Mouse (Mus musculus) heart, embryonic 15.5 days (tissue): ENCODE data around the gene Tmub1. TPM values are rescaled to one million over a fixed set of nuclear protein-coding genes. Genes with fewer than 3 reads are reported as not detected.

ENCODE experiments used
- ATAC-seq: fragments of 200-750 bp; cut with Nextera tagmentation; replicated peaks from 2 replicates; pipeline ENCODE4 v1.8.0; 2017; ENCODE audit warnings: low read depth, moderate TSS enrichment; ENCODE audit not compliant: insufficient number of reproducible peaks, insufficient read depth, low FRiP score
- H3K27ac ChIP-seq: fragments of 300-500 bp; sonication (generic); 2 replicates; pipeline ENCODE4 v1.5.1; 2015; ENCODE audit warnings: mild to moderate bottlenecking, inconsistent platforms
- H3K27me3 ChIP-seq: fragments of 300-500 bp; sonication (generic); 2 replicates; pipeline ENCODE4 v1.6.1; 2015; ENCODE audit warnings: inconsistent platforms
- H3K36me3 ChIP-seq: fragments of 300-500 bp; sonication (generic); 2 replicates; pipeline ENCODE4 v1.6.1; 2015; ENCODE audit warnings: mild to moderate bottlenecking, inconsistent platforms
- H3K4me1 ChIP-seq: fragments of 300-500 bp; sonication (generic); replicated peaks from 2 replicates; pipeline ENCODE4 v1.6.1; 2015; ENCODE audit warnings: inconsistent platforms
- H3K4me2 ChIP-seq: fragments of 300-500 bp; sonication (generic); 2 replicates; pipeline ENCODE4 v1.6.1; 2015; ENCODE audit warnings: inconsistent platforms, mild to moderate bottlenecking, moderate library complexity
- H3K4me3 ChIP-seq: fragments of 300-500 bp; sonication (generic); 2 replicates; pipeline ENCODE4 v1.5.1; 2015; ENCODE audit warnings: mild to moderate bottlenecking, inconsistent platforms
- H3K9ac ChIP-seq: fragments of 300-500 bp; sonication (generic); 2 replicates; pipeline ENCODE4 v1.6.1; 2015; ENCODE audit warnings: mild to moderate bottlenecking, inconsistent platforms
- H3K9me3 ChIP-seq: fragments of 300-500 bp; sonication (generic); replicated peaks from 2 replicates; pipeline ENCODE4 v1.6.1; 2016; ENCODE audit warnings: inconsistent platforms
- WGBS: fragments of 180-500 bp; shearing (Covaris S2); methylation state at CpG from one replicate; pipeline ENCODE4 v1.1.7; 2015; ENCODE audit warnings: mixed read lengths; 5-methylcytosine and 5-hydroxymethylcytosine counted together
- polyA plus RNA-seq: library from polyadenylated mRNA; unstranded; fragments of >200 nt; fragmentation: Nextera tagmentation; extraction: Ambion mirVana; gene quantifications from 2 replicates; pipeline ENCODE4 v1.2.1, GENCODE M21; 2015

Tmub1 gene
- polyA plus RNA-seq, 1 experiment from 2014 or later, result 17.0 TPM

DNA sequence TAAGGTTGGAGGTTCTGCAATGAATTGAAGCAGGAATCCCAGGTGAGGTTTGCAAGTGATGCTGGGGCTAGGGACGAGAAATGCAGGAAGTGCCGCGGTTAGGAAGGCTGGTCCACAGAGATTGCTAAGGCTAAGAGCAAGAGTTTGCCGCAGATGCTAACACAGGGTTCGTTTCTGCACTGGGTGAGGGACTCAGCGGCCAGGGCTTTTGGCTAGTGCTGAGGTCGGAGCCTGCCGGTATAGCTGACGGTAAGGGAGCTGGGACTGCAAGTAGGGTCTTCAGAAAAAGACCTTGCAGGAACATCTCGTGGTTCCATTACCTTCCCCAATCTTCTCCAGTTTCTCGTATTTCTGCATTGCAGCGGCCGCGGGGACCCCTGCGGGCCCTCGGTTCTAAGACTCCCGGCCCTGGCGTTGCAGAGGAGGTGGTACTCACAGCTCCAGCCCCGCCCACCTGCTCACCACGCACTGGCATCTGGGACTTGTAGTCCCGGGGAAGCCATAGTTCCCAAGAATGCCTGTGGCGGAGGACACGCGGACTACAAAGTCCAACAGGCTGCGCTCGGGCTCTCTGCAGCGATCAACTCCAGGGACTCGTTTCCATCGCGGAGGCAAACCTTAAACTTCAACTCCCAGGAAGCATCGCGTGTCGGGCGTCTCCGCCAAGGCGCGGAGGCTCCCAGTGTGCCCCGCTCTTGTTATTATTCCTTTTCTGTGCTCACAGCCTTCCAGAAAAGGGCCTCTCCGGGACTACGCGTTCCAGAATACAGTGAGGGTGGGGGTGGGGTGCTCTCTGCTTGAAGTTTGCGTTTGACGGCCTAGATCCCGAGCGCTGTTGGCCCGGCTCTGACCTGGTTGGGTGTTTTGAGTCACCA, 24.3 kb downstream of the Tmub1 start, which contains the start of the genes Cdk5 and Slc4a2:
TSS of gene Cdk5 (minus strand) at position 402 of the 875 bp plus-strand sequence.
TSS of gene Slc4a2 (plus strand) at position 709 of the 875 bp plus-strand sequence.
- H3K36me3 ChIP-seq, result peaks cover 12% of the 10 kb centered on the region; the same call in 1 of the 2 replicates
- peak within 1 kb of the TSS; percentile 74 for H3K9ac ChIP-seq

DNA sequence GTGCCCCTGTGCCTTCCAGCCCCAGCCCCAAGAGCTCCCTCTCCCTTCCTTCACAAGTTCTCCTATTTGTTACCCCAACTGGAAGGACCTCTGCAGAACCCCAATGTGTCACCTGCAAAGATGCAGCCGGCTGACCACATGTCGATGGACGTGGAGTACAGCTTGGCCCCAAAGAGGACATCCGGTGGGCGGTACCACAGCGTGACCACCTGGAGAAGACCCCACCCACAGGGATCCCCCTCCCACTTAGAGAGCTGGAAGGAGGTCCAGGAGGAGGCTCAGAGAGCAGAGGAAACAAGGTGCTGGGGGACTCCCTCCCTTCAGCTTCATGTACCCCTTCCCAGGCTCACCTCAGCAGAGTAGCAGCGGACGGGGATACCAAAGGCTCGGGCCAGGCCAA, 27.3 kb downstream of the Tmub1 start:
- H3K4me3 ChIP-seq, result no peak overlapping the region
- H3K36me3 ChIP-seq, result peaks cover 12% of the 10 kb centered on the region; the same call in 1 of the 2 replicates
- peaks cover under 1% of the 10 kb centered on the region; the same call in 1 of the 2 replicates for H3K27me3 ChIP-seq
- no peak overlapping the region for H3K9ac ChIP-seq
- 85% methylated on average over 9 of the region's 9 CpGs for WGBS
- H3K27ac ChIP-seq, result no peak overlapping the region
- ATAC-seq, result no peak
- no peak overlapping the region for H3K4me2 ChIP-seq
- H3K9me3 ChIP-seq, result no peaks in the 10 kb centered on the region
- H3K4me1 ChIP-seq, result peaks cover 26% of the 10 kb centered on the region

More for the DNA sequence above, 24.3 kb downstream of the Tmub1 start, which contains the start of the genes Cdk5 and Slc4a2:
- Histone ChIP-seq H3K4me1 (peaks cover 46% of the 10 kb centered on the region), H3K4me3 (peak within 1 kb of the TSS; percentile 82), H3K4me2 (peak within 1 kb of the TSS; percentile 87), H3K27ac (peak within 1 kb of the TSS; percentile 95), H3K27me3 (no peaks in the 10 kb centered on the region), H3K9me3 (no peaks in the 10 kb centered on the region)
- peak; percentile 88 for ATAC-seq
- under 1% methylated on average over 46 of the region's 46 CpGs for WGBS

DNA sequence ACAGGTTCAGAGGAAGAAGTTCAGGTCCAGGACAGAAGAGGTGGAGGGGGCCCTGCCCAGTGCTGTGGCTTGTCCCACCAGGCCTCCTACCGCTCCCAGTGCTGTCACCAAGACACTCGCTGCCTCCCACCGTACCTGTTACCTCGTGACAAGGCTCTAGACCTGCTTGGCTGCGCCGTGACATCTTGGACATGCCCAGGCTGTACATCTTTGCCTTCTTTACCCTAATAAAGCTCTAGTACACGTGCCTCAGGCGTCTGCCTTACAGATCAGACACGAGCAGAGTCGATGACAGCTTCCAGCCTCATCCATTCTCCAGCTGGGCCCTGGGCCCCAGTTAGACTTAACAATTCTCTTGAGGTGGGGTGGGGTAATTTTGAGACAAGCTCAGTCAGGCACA, 30.1 kb downstream of the Tmub1 start:
- H3K4me3 ChIP-seq, result no peak overlapping the region
- H3K36me3 ChIP-seq, result peaks cover 12% of the 10 kb centered on the region; the same call in 1 of the 2 replicates
- no peak overlapping the region for H3K4me2 ChIP-seq
- no peak overlapping the region for H3K9ac ChIP-seq
- H3K27me3 ChIP-seq, result peaks cover 22% of the 10 kb centered on the region
- no peaks in the 10 kb centered on the region for H3K9me3 ChIP-seq
- no peak for ATAC-seq
- H3K4me1 ChIP-seq, result peaks cover 21% of the 10 kb centered on the region
- H3K27ac ChIP-seq, result no peak overlapping the region
- WGBS, result 81% methylated on average over 10 of the region's 10 CpGs

DNA sequence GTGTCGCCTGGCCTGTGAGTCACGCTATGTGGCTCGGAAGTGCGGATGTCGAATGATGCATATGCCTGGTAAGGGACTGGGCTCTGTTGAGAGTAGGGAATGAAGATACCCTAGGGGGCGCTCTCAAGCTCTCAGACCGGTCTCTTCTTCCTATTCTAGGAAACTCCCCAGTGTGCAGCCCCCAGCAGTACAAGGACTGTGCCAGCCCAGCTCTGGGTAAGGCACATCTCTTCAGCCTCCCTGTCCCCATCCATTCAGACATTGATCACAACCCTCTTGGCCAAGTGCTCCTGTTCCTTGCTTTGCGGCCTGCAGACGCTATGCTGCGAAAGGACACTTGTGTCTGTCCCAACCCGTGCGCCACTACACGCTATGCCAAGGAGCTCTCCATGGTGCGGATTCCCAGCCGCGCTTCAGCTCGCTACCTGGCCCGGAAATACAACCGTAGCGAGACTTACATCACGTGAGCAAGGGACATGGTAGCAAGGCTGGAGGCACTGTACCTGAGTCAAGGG, 31.4 kb downstream of the Tmub1 start:
- H3K9ac ChIP-seq, result no peak overlapping the region
- peaks cover 23% of the 10 kb centered on the region for H3K27me3 ChIP-seq
- ATAC-seq, result peak; percentile 43
- WGBS, result 3% methylated on average over 21 of the region's 21 CpGs
- H3K9me3 ChIP-seq, result no peaks in the 10 kb centered on the region
- peaks cover 17% of the 10 kb centered on the region; the same call in 1 of the 2 replicates for H3K4me1 ChIP-seq
- H3K27ac ChIP-seq, result no peak overlapping the region
- H3K36me3 ChIP-seq, result peaks cover 12% of the 10 kb centered on the region; the same call in 1 of the 2 replicates
- H3K4me3 ChIP-seq, result no peak overlapping the region
- peak overlapping the region; percentile 18; the same call in 1 of the 2 replicates for H3K4me2 ChIP-seq

DNA sequence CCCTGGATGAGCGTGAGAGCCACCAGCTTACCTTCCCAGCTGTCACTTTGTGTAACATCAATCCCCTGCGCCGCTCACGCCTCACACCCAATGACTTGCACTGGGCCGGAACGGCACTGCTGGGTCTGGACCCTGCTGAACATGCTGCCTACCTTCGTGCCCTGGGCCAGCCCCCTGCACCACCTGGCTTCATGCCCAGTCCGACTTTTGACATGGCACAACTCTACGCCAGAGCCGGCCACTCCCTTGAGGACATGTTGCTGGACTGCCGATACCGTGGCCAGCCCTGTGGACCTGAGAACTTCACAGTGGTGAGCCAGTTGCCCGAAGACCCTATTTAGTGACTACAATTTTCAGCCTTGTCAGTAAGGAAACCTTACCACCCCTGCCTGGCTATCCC, 33.7 kb downstream of the Tmub1 start:
- H3K27ac ChIP-seq, result no peak overlapping the region
- H3K36me3 ChIP-seq, result peaks cover 3% of the 10 kb centered on the region; the same call in 1 of the 2 replicates
- H3K4me2 ChIP-seq, result no peak overlapping the region
- ATAC-seq, result no peak
- H3K4me3 ChIP-seq, result no peak overlapping the region
- no peak overlapping the region for H3K9ac ChIP-seq
- H3K27me3 ChIP-seq, result peaks cover 23% of the 10 kb centered on the region
- peaks cover 17% of the 10 kb centered on the region; the same call in 1 of the 2 replicates for H3K4me1 ChIP-seq
- 75% methylated on average over 13 of the region's 13 CpGs for WGBS
- H3K9me3 ChIP-seq, result no peaks in the 10 kb centered on the region

DNA sequence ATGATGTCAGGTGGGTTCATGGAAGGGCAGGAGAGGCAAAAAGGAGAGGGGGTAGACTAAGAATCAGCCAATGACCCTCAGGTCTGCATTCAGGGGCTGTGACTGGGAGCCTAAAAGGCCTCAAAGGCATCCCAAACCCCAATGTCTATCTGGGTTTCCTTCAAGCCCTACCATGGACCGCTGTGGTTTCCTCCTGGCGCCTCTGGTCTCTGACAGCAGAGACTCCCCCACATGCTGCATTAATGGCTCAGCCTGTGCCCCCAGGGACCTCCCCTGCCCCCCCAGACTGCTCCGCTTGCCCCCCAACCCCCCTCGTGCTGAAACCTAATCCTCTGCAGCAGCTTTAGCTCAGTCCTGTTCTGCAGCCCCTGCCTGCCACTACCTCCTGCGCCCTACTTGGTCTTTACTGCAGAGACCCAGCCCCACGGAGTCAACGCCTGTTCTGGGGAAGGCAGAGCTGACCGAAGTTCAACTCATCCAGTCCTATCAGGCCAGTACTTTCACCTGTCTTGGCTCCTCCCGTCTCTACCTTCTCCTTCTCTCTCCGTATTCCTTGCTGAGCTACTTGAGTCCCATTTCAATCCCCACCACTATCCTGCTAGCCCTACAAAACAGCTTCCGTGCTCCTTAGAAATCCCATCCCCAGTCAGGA, 34.5 kb downstream of the Tmub1 start, which contains the start of gene Asic3:
TSS of gene Asic3 (plus strand) at position 351 of the 652 bp plus-strand sequence.
- 34% methylated on average over 11 of the region's 11 CpGs for WGBS

DNA sequence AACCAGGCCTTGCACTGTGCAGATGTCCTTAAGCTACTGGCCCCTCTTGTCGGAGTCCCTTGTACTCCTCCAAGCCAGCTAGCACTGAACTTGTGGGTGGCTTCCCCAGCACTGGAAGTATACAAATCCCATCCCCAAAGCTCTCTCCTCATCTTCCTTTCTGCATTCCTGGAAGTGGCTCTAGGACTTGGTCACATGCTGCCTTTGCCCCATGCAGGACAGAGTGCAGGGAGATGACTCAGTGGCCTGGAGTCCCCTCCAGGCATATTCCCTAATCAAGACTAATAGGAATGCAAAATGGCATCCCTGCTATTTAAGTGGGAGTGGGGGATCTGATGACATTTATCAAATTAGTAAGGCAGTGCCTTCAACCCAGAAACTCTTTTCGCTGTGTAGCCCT, 35.6 kb downstream of the Tmub1 start:
- H3K4me1 ChIP-seq, result peaks cover 20% of the 10 kb centered on the region; the same call in 1 of the 2 replicates
- no peak for ATAC-seq
- peaks cover 23% of the 10 kb centered on the region for H3K27me3 ChIP-seq
- WGBS, result 70% methylated on average over 2 of the region's 2 CpGs
- H3K9me3 ChIP-seq, result no peaks in the 10 kb centered on the region
- H3K4me2 ChIP-seq, result no peak overlapping the region
- H3K36me3 ChIP-seq, result 0 out of 2 replicates have a peak, but pooled peaks cover 6% of the 10 kb centered on the region
- H3K9ac ChIP-seq, result no peak overlapping the region
- no peak overlapping the region for H3K27ac ChIP-seq
- H3K4me3 ChIP-seq, result no peak overlapping the region

More for the DNA sequence above, 34.5 kb downstream of the Tmub1 start, which contains the start of gene Asic3:
- H3K4me1 ChIP-seq, result peaks cover 20% of the 10 kb centered on the region; the same call in 1 of the 2 replicates
- H3K9ac ChIP-seq, result no peak within 1 kb of the TSS
- H3K36me3 ChIP-seq, result 0 out of 2 replicates have a peak, but pooled peaks cover 3% of the 10 kb centered on the region
- no peaks in the 10 kb centered on the region for H3K9me3 ChIP-seq
- no peak within 1 kb of the TSS for H3K27ac ChIP-seq
- H3K4me2 ChIP-seq, result no peak within 1 kb of the TSS
- peaks cover 23% of the 10 kb centered on the region for H3K27me3 ChIP-seq
- no peak for ATAC-seq
- no peak within 1 kb of the TSS for H3K4me3 ChIP-seq

DNA sequence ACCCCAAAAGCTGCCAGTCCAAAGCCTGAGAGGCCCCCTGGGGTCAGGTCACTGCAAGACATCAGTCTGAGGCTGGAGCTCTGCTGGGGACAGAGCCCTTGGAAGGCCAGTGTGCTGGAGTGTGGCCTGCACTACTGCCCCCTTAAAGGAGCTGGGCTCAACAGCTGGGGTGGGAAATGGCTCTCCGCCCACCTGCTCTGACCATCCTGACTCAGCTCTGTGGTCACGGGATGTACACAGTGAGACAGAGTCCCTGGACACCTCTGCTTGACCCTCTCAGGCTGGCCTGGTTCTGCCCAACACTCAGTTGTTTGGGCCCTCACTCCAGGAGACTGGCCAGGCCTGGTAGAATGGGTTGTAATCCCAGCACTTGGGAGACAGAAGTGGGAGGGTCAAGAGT, 38.2 kb downstream of the Tmub1 start:
- H3K27ac ChIP-seq, result no peak overlapping the region
- H3K9ac ChIP-seq, result no peak overlapping the region
- H3K4me1 ChIP-seq, result peaks cover 11% of the 10 kb centered on the region; the same call in 1 of the 2 replicates
- no peak overlapping the region for H3K4me3 ChIP-seq
- WGBS, result 90% methylated on average over 2 of the region's 2 CpGs
- H3K36me3 ChIP-seq, result peaks cover 8% of the 10 kb centered on the region; the same call in 1 of the 2 replicates
- no peak overlapping the region for H3K4me2 ChIP-seq
- no peak for ATAC-seq
- peaks cover 14% of the 10 kb centered on the region for H3K27me3 ChIP-seq
- H3K9me3 ChIP-seq, result no peaks in the 10 kb centered on the region

DNA sequence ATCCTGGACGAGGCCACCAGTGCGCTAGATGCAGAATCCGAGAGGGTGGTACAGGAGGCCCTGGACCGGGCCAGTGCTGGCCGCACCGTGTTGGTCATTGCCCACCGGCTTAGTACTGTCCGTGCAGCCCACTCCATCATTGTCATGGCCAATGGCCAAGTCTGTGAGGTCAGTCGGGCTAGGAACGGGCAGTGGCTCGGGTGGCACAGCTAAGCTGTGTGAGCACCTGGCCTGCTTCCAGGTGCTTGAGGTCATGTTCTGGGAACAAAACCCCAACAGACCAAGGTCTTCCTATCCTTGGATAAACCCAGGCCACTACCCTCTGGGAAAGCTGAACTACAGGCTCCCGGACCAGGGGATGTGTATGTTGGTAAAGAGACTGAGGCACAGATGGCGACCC, 39.0 kb downstream of the Tmub1 start:
- Histone ChIP-seq H3K36me3 (peaks cover 13% of the 10 kb centered on the region; the same call in 1 of the 2 replicates), H3K4me3 (no peak overlapping the region), H3K4me2 (no peak overlapping the region), H3K9ac (no peak overlapping the region), H3K27me3 (peaks cover 6% of the 10 kb centered on the region), H3K9me3 (no peaks in the 10 kb centered on the region), H3K4me1 (peaks cover 8% of the 10 kb centered on the region; the same call in 1 of the 2 replicates), H3K27ac (no peak overlapping the region)
- ATAC-seq, result no peak
- WGBS, result 81% methylated on average over 13 of the region's 13 CpGs

DNA sequence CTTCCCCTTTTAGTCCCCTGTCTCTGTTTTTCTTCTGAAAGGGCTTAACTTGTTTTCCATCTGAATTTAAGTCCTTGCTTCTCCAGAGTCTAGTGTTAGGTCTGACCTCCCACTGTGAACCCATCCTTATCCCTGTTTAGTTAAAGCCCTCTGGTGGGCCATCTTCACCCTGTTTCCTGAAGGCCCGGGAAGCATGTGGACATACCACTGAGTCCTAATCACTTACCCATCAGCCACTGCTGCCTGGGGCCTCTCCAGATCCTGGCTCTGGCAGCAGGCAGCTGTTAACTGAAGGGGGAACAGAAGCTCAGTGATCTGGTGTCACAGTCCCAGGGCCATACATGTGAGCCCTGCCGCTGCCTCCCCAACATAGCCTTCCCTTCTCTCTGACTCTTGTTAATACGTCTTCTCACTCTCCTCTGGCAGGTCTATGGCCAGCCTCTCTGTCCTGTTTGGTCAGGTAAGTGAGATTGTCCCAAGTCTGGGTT, 42.2 kb downstream of the Tmub1 start:
- H3K4me3 ChIP-seq, result no peak overlapping the region
- H3K27ac ChIP-seq, result no peak overlapping the region
- peaks cover 23% of the 10 kb centered on the region for H3K36me3 ChIP-seq
- H3K9ac ChIP-seq, result no peak overlapping the region
- H3K4me1 ChIP-seq, result peaks cover 8% of the 10 kb centered on the region
- no peaks in the 10 kb centered on the region for H3K9me3 ChIP-seq
- ATAC-seq, result no peak
- no peaks in the 10 kb centered on the region for H3K27me3 ChIP-seq
- H3K4me2 ChIP-seq, result no peak overlapping the region
- whole genome bisulfite sequencing, result 50% methylated on average over 3 of the region's 3 CpGs
